Mouse (Mus musculus) midbrain, embryonic 15.5 days (tissue): Measurements from ENCODE around the gene Shank2. TPM values are rescaled to one million over a fixed set of nuclear protein-coding genes. Genes with fewer than 3 reads are reported as not detected.
A peak's percentile ranks its signal among the peaks of the same experiment; 100 is the strongest.

Experiments used
- ATAC-seq: fragments of 200-750 bp; cut with Nextera tagmentation; replicated peaks from 2 replicates; pipeline ENCODE4 v1.8.0; 2017; ENCODE audit warnings: moderate TSS enrichment
- H3K27ac ChIP-seq: fragments of 300-500 bp; sonication (generic); 2 replicates; pipeline ENCODE4 v1.5.1; 2015; ENCODE audit warnings: mild to moderate bottlenecking, inconsistent platforms
- H3K27me3 ChIP-seq: fragments of 300-500 bp; sonication (generic); replicated peaks from 2 replicates; pipeline ENCODE4 v1.6.1; 2015; ENCODE audit warnings: inconsistent platforms
- H3K36me3 ChIP-seq: fragments of 300-500 bp; sonication (generic); replicated peaks from 2 replicates; pipeline ENCODE4 v1.6.1; 2015; ENCODE audit warnings: inconsistent platforms
- H3K4me1 ChIP-seq: fragments of 300-500 bp; sonication (generic); 2 replicates; pipeline ENCODE4 v1.6.1; 2015; ENCODE audit warnings: inconsistent platforms
- H3K4me2 ChIP-seq: fragments of 300-500 bp; sonication (generic); 2 replicates; pipeline ENCODE4 v1.6.1; 2015; ENCODE audit warnings: inconsistent platforms, mild to moderate bottlenecking, moderate library complexity
- H3K4me3 ChIP-seq: fragments of 300-500 bp; sonication (generic); 2 replicates; pipeline ENCODE4 v1.5.1; 2015; ENCODE audit warnings: mild to moderate bottlenecking, inconsistent platforms
- H3K9ac ChIP-seq: fragments of 300-500 bp; sonication (generic); 2 replicates; pipeline ENCODE4 v1.6.1; 2015; ENCODE audit warnings: mild to moderate bottlenecking, inconsistent platforms
- H3K9me3 ChIP-seq: fragments of 300-500 bp; sonication (generic); 2 replicates; pipeline ENCODE4 v1.6.1; 2016; ENCODE audit warnings: inconsistent platforms
- WGBS: fragments of 180-500 bp; shearing (Covaris S2); methylation state at CpG from one replicate; pipeline ENCODE4 v1.1.7; 2015; ENCODE audit warnings: mixed read lengths; 5-methylcytosine and 5-hydroxymethylcytosine counted together
- polyA plus RNA-seq: library from polyadenylated mRNA; unstranded; fragments of >200 nt; fragmentation: Nextera tagmentation; extraction: Ambion mirVana; gene quantifications from 2 replicates; pipeline ENCODE4 v1.2.1, GENCODE M21; 2015

Gene Shank2
- polyA plus RNA-seq, 1 experiment from 2014 or later = 10.5 TPM

- H3K4me3 ChIP-seq = no peak overlapping the region
- H3K4me2 ChIP-seq = no peak overlapping the region
- no peak overlapping the region for H3K27ac ChIP-seq
- 86% methylated on average over 2 of the region's 2 CpGs for WGBS
- H3K9me3 ChIP-seq = no peaks in the 10 kb centered on the region
- no peak overlapping the region for H3K9ac ChIP-seq
- no peaks in the 10 kb centered on the region for H3K27me3 ChIP-seq
- no peak for ATAC-seq
- H3K36me3 ChIP-seq = no peaks in the 10 kb centered on the region
- peaks cover 9% of the 10 kb centered on the region; the same call in 1 of the 2 replicates for H3K4me1 ChIP-seq
Measured at GRCm38 (mm10) chr7:144299351-144299750, 297.6 kb downstream of the Shank2 start.

GRCm38 (mm10) chr7:144301646-144302045 is 299.9 kb downstream of the Shank2 start:
- WGBS = 83% methylated on average over 4 of the region's 4 CpGs
- ATAC-seq = no peak
- no peaks in the 10 kb centered on the region for H3K9me3 ChIP-seq
- 0 out of 2 replicates have a peak, but pooled peaks cover 4% of the 10 kb centered on the region for H3K4me1 ChIP-seq
- no peak overlapping the region for H3K4me3 ChIP-seq
- H3K27me3 ChIP-seq = no peaks in the 10 kb centered on the region
- no peak overlapping the region for H3K4me2 ChIP-seq
- H3K9ac ChIP-seq = no peak overlapping the region
- no peaks in the 10 kb centered on the region for H3K36me3 ChIP-seq
- H3K27ac ChIP-seq = no peak overlapping the region

GRCm38 (mm10) chr7:144302498-144302897 is 300.8 kb downstream of the Shank2 start:
- H3K27me3 ChIP-seq = no peaks in the 10 kb centered on the region
- no peak overlapping the region for H3K4me2 ChIP-seq
- H3K36me3 ChIP-seq = no peaks in the 10 kb centered on the region
- H3K4me1 ChIP-seq = peaks cover 8% of the 10 kb centered on the region; the same call in 1 of the 2 replicates
- no peak overlapping the region for H3K9ac ChIP-seq
- 64% methylated on average over 5 of the region's 5 CpGs for WGBS
- ATAC-seq = no peak
- no peaks in the 10 kb centered on the region for H3K9me3 ChIP-seq
- no peak overlapping the region for H3K4me3 ChIP-seq
- H3K27ac ChIP-seq = no peak overlapping the region

GRCm38 (mm10) chr7:144307853-144308409 is 306.2 kb downstream of the Shank2 start:
- Histone ChIP-seq H3K27me3 (no peaks in the 10 kb centered on the region), H3K4me3 (no peak overlapping the region), H3K4me2 (no peak overlapping the region), H3K27ac (0 out of 2 replicates have a peak overlapping the region, but pooled peaks have one; percentile 46), H3K36me3 (no peaks in the 10 kb centered on the region), H3K9me3 (no peaks in the 10 kb centered on the region), H3K9ac (no peak overlapping the region), H3K4me1 (peaks cover 10% of the 10 kb centered on the region)
- ATAC-seq = 0 out of 2 replicates have a peak, but pooled peaks have one; percentile 43
- 41% methylated on average over 10 of the region's 10 CpGs for WGBS

- no peaks in the 10 kb centered on the region for H3K36me3 ChIP-seq
- H3K4me1 ChIP-seq = peaks cover 17% of the 10 kb centered on the region
- no peak for ATAC-seq
- no peak overlapping the region for H3K27ac ChIP-seq
- H3K4me2 ChIP-seq = no peak overlapping the region
- 91% methylated on average over 11 of the region's 11 CpGs for WGBS
- H3K9ac ChIP-seq = no peak overlapping the region
- no peak overlapping the region for H3K4me3 ChIP-seq
- H3K27me3 ChIP-seq = no peaks in the 10 kb centered on the region
- no peaks in the 10 kb centered on the region for H3K9me3 ChIP-seq
Measured at GRCm38 (mm10) chr7:144314438-144315105, 312.8 kb downstream of the Shank2 start.

GRCm38 (mm10) chr7:144316224-144316623 is 314.5 kb downstream of the Shank2 start:
- H3K27me3 ChIP-seq = no peaks in the 10 kb centered on the region
- 92% methylated on average over 6 of the region's 6 CpGs for whole genome bisulfite sequencing
- no peak overlapping the region for H3K4me2 ChIP-seq
- H3K27ac ChIP-seq = peak overlapping the region; percentile 52
- no peak for ATAC-seq
- H3K9me3 ChIP-seq = no peaks in the 10 kb centered on the region
- H3K4me1 ChIP-seq = peaks cover 17% of the 10 kb centered on the region
- H3K4me3 ChIP-seq = no peak overlapping the region
- H3K9ac ChIP-seq = no peak overlapping the region
- H3K36me3 ChIP-seq = no peaks in the 10 kb centered on the region

- Histone ChIP-seq H3K9me3 (no peaks in the 10 kb centered on the region), H3K9ac (no peak overlapping the region), H3K27me3 (no peaks in the 10 kb centered on the region), H3K36me3 (no peaks in the 10 kb centered on the region), H3K4me3 (no peak overlapping the region), H3K4me2 (0 out of 2 replicates have a peak overlapping the region, but pooled peaks have one; percentile 4), H3K27ac (peak overlapping the region; percentile 52), H3K4me1 (peaks cover 17% of the 10 kb centered on the region)
- peak; percentile 32 for ATAC-seq
- WGBS = 14% methylated on average over 10 of the region's 10 CpGs
Measured at GRCm38 (mm10) chr7:144316797-144317196, 315.1 kb downstream of the Shank2 start.

- Histone ChIP-seq H3K27me3 (no peaks in the 10 kb centered on the region), H3K4me1 (0 out of 2 replicates have a peak, but pooled peaks cover 2% of the 10 kb centered on the region), H3K4me2 (no peak overlapping the region), H3K9me3 (no peaks in the 10 kb centered on the region), H3K27ac (no peak overlapping the region), H3K4me3 (no peak overlapping the region), H3K9ac (no peak overlapping the region), H3K36me3 (no peaks in the 10 kb centered on the region)
- ATAC-seq = no peak
- 90% methylated on average over 2 of the region's 2 CpGs for WGBS
Measured at GRCm38 (mm10) chr7:144324077-144324476, 322.3 kb downstream of the Shank2 start.

GRCm38 (mm10) chr7:144324861-144325260 is 323.1 kb downstream of the Shank2 start:
- 91% methylated on average over 6 of the region's 6 CpGs for WGBS
- Histone ChIP-seq H3K36me3 (no peaks in the 10 kb centered on the region), H3K27ac (no peak overlapping the region), H3K4me3 (no peak overlapping the region), H3K9me3 (no peaks in the 10 kb centered on the region), H3K27me3 (no peaks in the 10 kb centered on the region), H3K4me2 (no peak overlapping the region), H3K9ac (no peak overlapping the region), H3K4me1 (0 out of 2 replicates have a peak, but pooled peaks cover 2% of the 10 kb centered on the region)
- no peak for ATAC-seq

- Histone ChIP-seq H3K9ac (no peak overlapping the region), H3K4me1 (0 out of 2 replicates have a peak, but pooled peaks cover 2% of the 10 kb centered on the region), H3K4me2 (no peak overlapping the region), H3K36me3 (no peaks in the 10 kb centered on the region), H3K4me3 (no peak overlapping the region), H3K27me3 (no peaks in the 10 kb centered on the region), H3K9me3 (no peaks in the 10 kb centered on the region), H3K27ac (no peak overlapping the region)
- WGBS = 88% methylated on average over 10 of the region's 10 CpGs
- ATAC-seq = no peak
Measured at GRCm38 (mm10) chr7:144325603-144326002, 323.9 kb downstream of the Shank2 start.

- no peak overlapping the region for H3K4me2 ChIP-seq
- 86% methylated on average over 2 of the region's 2 CpGs for WGBS
- no peaks in the 10 kb centered on the region for H3K9me3 ChIP-seq
- H3K36me3 ChIP-seq = no peaks in the 10 kb centered on the region
- no peak overlapping the region for H3K4me3 ChIP-seq
- H3K4me1 ChIP-seq = 0 out of 2 replicates have a peak, but pooled peaks cover 2% of the 10 kb centered on the region
- no peak for ATAC-seq
- H3K9ac ChIP-seq = no peak overlapping the region
- H3K27me3 ChIP-seq = no peaks in the 10 kb centered on the region
- no peak overlapping the region for H3K27ac ChIP-seq
Measured at GRCm38 (mm10) chr7:144329403-144329890, 327.7 kb downstream of the Shank2 start.

- Histone ChIP-seq H3K27me3 (no peaks in the 10 kb centered on the region), H3K36me3 (no peaks in the 10 kb centered on the region), H3K9ac (no peak overlapping the region), H3K9me3 (no peaks in the 10 kb centered on the region), H3K4me2 (no peak overlapping the region), H3K4me3 (no peak overlapping the region), H3K4me1 (no peaks in the 10 kb centered on the region), H3K27ac (no peak overlapping the region)
- no peak; the same call in 1 of the 2 replicates for ATAC-seq
Measured at GRCm38 (mm10) chr7:144336626-144337025, 334.9 kb downstream of the Shank2 start.
